Mouse (Mus musculus): ENCODE measurements at regions not wholly inside any gene's neighbourhood (a gene's known extent, or its start where the extent isn't known, plus 50 kb on each side); places are given as distances from the start of the nearest gene placed in this dataset.

GRCm38 (mm10) chr9:13988901-13989300 is 161.4 kb downstream of the Fam76b start:
- 75% methylated on average over 4 of the region's 4 CpGs for WGBS
- ATAC-seq (ENCODE audit: low FRiP score, low read depth), result no peak
- H3K9me3 ChIP-seq, result no peaks in the 10 kb centered on the region
- no peak overlapping the region for H3K4me2 ChIP-seq
- no peak overlapping the region for H3K27ac ChIP-seq (replicated peaks)
- no peak overlapping the region for H3K4me3 ChIP-seq
- no peaks in the 10 kb centered on the region for H3K4me1 ChIP-seq (replicated peaks)
- H3K9ac ChIP-seq, result no peak overlapping the region
- H3K27me3 ChIP-seq, result no peaks in the 10 kb centered on the region
- no peaks in the 10 kb centered on the region for H3K36me3 ChIP-seq

- no peaks in the 10 kb centered on the region for H3K27me3 ChIP-seq
- H3K27ac ChIP-seq (replicated peaks), result no peak overlapping the region
- no peak overlapping the region for H3K9ac ChIP-seq
- no peaks in the 10 kb centered on the region for H3K9me3 ChIP-seq
- WGBS, result 66% methylated on average over 7 of the region's 7 CpGs
- H3K4me2 ChIP-seq, result no peak overlapping the region
- H3K36me3 ChIP-seq, result no peaks in the 10 kb centered on the region
- H3K4me3 ChIP-seq, result no peak overlapping the region
- ATAC-seq (ENCODE audit: low FRiP score, low read depth), result no peak
- H3K4me1 ChIP-seq (replicated peaks), result no peaks in the 10 kb centered on the region
These were observed 163.4 kb downstream of the Fam76b start for GRCm38 (mm10) chr9:13990960-13991359.

GRCm38 (mm10) chr9:13992728-13993127 is 165.2 kb downstream of the Fam76b start:
- ATAC-seq (ENCODE audit: low FRiP score, low read depth), result no peak
- no peak overlapping the region for H3K27ac ChIP-seq (replicated peaks)
- 88% methylated on average over 6 of the region's 6 CpGs for WGBS

GRCm38 (mm10) chr9:13999358-13999757 is 171.8 kb downstream of the Fam76b start:
- Histone ChIP-seq H3K4me3 (no peak overlapping the region), H3K27ac (replicated peaks) (no peak overlapping the region), H3K36me3 (no peaks in the 10 kb centered on the region), H3K27me3 (no peaks in the 10 kb centered on the region), H3K4me2 (no peak overlapping the region), H3K9me3 (no peaks in the 10 kb centered on the region), H3K9ac (no peak overlapping the region), H3K4me1 (replicated peaks) (0 out of 2 replicates have a peak, but pooled peaks cover 4% of the 10 kb centered on the region)
- no peak for ATAC-seq (ENCODE audit: low FRiP score, low read depth)
- 63% methylated on average over 4 of the region's 4 CpGs for WGBS

More at GRCm38 (mm10) chr9:13992728-13993127, 165.2 kb downstream of the Fam76b start:
- Histone ChIP-seq H3K27me3 (no peaks in the 10 kb centered on the region), H3K9me3 (no peaks in the 10 kb centered on the region), H3K4me2 (no peak overlapping the region), H3K36me3 (no peaks in the 10 kb centered on the region), H3K4me3 (no peak overlapping the region), H3K4me1 (replicated peaks) (no peaks in the 10 kb centered on the region), H3K9ac (no peak overlapping the region)

- H3K27me3 ChIP-seq, result no peaks in the 10 kb centered on the region
- no peaks in the 10 kb centered on the region for H3K36me3 ChIP-seq
- ATAC-seq (ENCODE audit: low FRiP score, low read depth), result no peak
- no peak overlapping the region for H3K9ac ChIP-seq
- WGBS, result 79% methylated on average over 7 of the region's 7 CpGs
- H3K27ac ChIP-seq (replicated peaks), result no peak overlapping the region
- H3K4me2 ChIP-seq, result no peak overlapping the region
- H3K4me1 ChIP-seq (replicated peaks), result 0 out of 2 replicates have a peak, but pooled peaks cover 4% of the 10 kb centered on the region
- H3K4me3 ChIP-seq, result no peak overlapping the region
- H3K9me3 ChIP-seq, result no peaks in the 10 kb centered on the region
These were observed 174.0 kb downstream of the Fam76b start for GRCm38 (mm10) chr9:14001517-14001916.

GRCm38 (mm10) chr9:14002236-14002635 is 174.7 kb downstream of the Fam76b start:
- no peak overlapping the region for H3K27ac ChIP-seq (replicated peaks)
- H3K9ac ChIP-seq, result no peak overlapping the region
- no peak overlapping the region for H3K4me3 ChIP-seq
- no peak overlapping the region for H3K4me2 ChIP-seq
- WGBS, result 46% methylated on average over 2 of the region's 2 CpGs
- no peaks in the 10 kb centered on the region for H3K36me3 ChIP-seq
- no peaks in the 10 kb centered on the region for H3K9me3 ChIP-seq
- no peaks in the 10 kb centered on the region for H3K27me3 ChIP-seq
- no peak for ATAC-seq (ENCODE audit: low FRiP score, low read depth)
- H3K4me1 ChIP-seq (replicated peaks), result 0 out of 2 replicates have a peak, but pooled peaks cover 4% of the 10 kb centered on the region

- no peaks in the 10 kb centered on the region for H3K27me3 ChIP-seq
- H3K9ac ChIP-seq, result no peak overlapping the region
- H3K36me3 ChIP-seq, result no peaks in the 10 kb centered on the region
- WGBS, result 89% methylated on average over 3 of the region's 3 CpGs
- 0 out of 2 replicates have a peak, but pooled peaks cover 4% of the 10 kb centered on the region for H3K4me1 ChIP-seq (replicated peaks)
- no peaks in the 10 kb centered on the region for H3K9me3 ChIP-seq
- H3K4me2 ChIP-seq, result no peak overlapping the region
- H3K4me3 ChIP-seq, result no peak overlapping the region
- no peak for ATAC-seq (ENCODE audit: low FRiP score, low read depth)
- no peak overlapping the region for H3K27ac ChIP-seq (replicated peaks)
These were observed 175.6 kb downstream of the Fam76b start for GRCm38 (mm10) chr9:14003163-14003562.

GRCm38 (mm10) chr9:14006233-14006984 is 178.9 kb downstream of the Fam76b start:
- H3K27ac ChIP-seq (replicated peaks), result no peak overlapping the region
- no peaks in the 10 kb centered on the region for H3K27me3 ChIP-seq
- H3K4me2 ChIP-seq, result no peak overlapping the region
- H3K4me3 ChIP-seq, result no peak overlapping the region
- H3K36me3 ChIP-seq, result no peaks in the 10 kb centered on the region
- 92% methylated on average over 3 of the region's 3 CpGs for WGBS
- ATAC-seq (ENCODE audit: low FRiP score, low read depth), result no peak
- H3K9ac ChIP-seq, result no peak overlapping the region
- H3K9me3 ChIP-seq, result no peaks in the 10 kb centered on the region
- H3K4me1 ChIP-seq (replicated peaks), result 0 out of 2 replicates have a peak, but pooled peaks cover 4% of the 10 kb centered on the region

GRCm38 (mm10) chr9:14009451-14009850 is 181.9 kb downstream of the Fam76b start:
- 88% methylated on average over 5 of the region's 5 CpGs for WGBS
- Histone ChIP-seq H3K4me2 (no peak overlapping the region), H3K9ac (no peak overlapping the region), H3K9me3 (no peaks in the 10 kb centered on the region), H3K4me3 (no peak overlapping the region), H3K27ac (replicated peaks) (no peak overlapping the region), H3K27me3 (no peaks in the 10 kb centered on the region), H3K4me1 (replicated peaks) (no peaks in the 10 kb centered on the region), H3K36me3 (no peaks in the 10 kb centered on the region)
- ATAC-seq (ENCODE audit: low FRiP score, low read depth), result no peak

GRCm38 (mm10) chr9:14010261-14010949 is 182.9 kb downstream of the Fam76b start:
- 45% methylated on average over 5 of the region's 5 CpGs for WGBS

GRCm38 (mm10) chr9:14024216-14024615 is 196.7 kb downstream of the Fam76b start:
- Histone ChIP-seq H3K4me3 (no peak overlapping the region), H3K4me2 (no peak overlapping the region), H3K9me3 (no peaks in the 10 kb centered on the region), H3K4me1 (replicated peaks) (no peaks in the 10 kb centered on the region), H3K27me3 (no peaks in the 10 kb centered on the region), H3K36me3 (no peaks in the 10 kb centered on the region), H3K27ac (replicated peaks) (no peak overlapping the region), H3K9ac (no peak overlapping the region)
- ATAC-seq (ENCODE audit: low FRiP score, low read depth), result no peak

More at GRCm38 (mm10) chr9:14010261-14010949, 182.9 kb downstream of the Fam76b start:
- H3K27me3 ChIP-seq, result no peaks in the 10 kb centered on the region
- no peak overlapping the region for H3K27ac ChIP-seq (replicated peaks)
- H3K4me1 ChIP-seq (replicated peaks), result no peaks in the 10 kb centered on the region
- no peaks in the 10 kb centered on the region for H3K9me3 ChIP-seq
- no peaks in the 10 kb centered on the region for H3K36me3 ChIP-seq
- ATAC-seq (ENCODE audit: low FRiP score, low read depth), result no peak
- no peak overlapping the region for H3K9ac ChIP-seq
- no peak overlapping the region for H3K4me2 ChIP-seq
- no peak overlapping the region for H3K4me3 ChIP-seq

- Histone ChIP-seq H3K27me3 (no peaks in the 10 kb centered on the region), H3K9ac (no peak overlapping the region), H3K4me3 (no peak overlapping the region), H3K27ac (replicated peaks) (no peak overlapping the region), H3K4me1 (replicated peaks) (no peaks in the 10 kb centered on the region), H3K36me3 (no peaks in the 10 kb centered on the region), H3K9me3 (no peaks in the 10 kb centered on the region), H3K4me2 (no peak overlapping the region)
- ATAC-seq (ENCODE audit: low FRiP score, low read depth), result no peak
- WGBS, result 75% methylated on average over 3 of the region's 3 CpGs
These were observed 197.2 kb downstream of the Fam76b start for GRCm38 (mm10) chr9:14024701-14025100.
